Mouse (Mus musculus): ENCODE measurements around the gene 2010300C02Rik.

DNA sequence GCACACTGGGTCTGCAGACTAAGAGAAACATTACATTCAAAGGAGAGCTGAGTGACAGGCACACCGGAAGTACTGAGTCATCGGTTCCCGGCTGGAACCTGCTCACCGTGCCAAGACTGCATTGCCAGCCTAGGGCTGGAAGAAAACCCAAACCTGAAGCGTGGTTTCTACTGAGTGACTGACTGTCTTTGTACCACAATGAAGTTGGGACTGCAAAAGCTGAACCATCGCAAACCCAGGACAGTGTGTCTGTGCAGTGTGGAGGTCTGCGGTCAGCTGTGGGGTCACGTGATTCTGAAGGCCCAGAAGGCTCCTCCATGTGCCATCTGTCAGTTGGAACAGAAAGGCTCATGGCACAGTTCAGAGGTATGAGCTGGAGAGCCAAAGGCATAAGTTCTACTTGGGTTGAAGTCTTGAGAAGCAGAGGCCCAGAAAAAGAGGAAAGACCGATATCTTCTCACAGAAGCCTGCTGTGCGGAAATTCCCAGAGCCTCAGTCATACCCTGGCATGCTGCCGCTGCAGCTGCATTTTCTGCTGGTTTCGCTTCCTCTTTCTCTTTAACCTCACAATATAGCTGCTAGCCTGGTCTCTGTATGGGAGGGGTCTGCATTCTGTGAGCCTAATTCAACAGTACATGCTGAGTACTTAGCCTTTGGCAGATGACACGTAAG, 133.9 kb downstream of the 2010300C02Rik start:
- TF ChIP-seq CTCF (conservative IDR thresholded peaks at IDR 0.05; ENCODE audit: low read length) (no peak), NANOG (IDR thresholded peaks at IDR 0.05; ENCODE audit: borderline replicate concordance, low read length) (no peak), POU5F1 (IDR thresholded peaks at IDR 0.05; ENCODE audit: borderline replicate concordance, low read length) (no peak)
